Mouse (Mus musculus) lung, embryonic 15.5 days (tissue): ENCODE measurements at regions not wholly inside any gene's neighbourhood (a gene's known extent, or its start where the extent isn't known, plus 50 kb on each side); places are given as distances from the start of the nearest gene placed in this dataset.

Experiments used
- ATAC-seq: fragments of 200-750 bp; cut with Nextera tagmentation; 2 replicates; pipeline ENCODE4 v1.8.0; 2017; ENCODE audit warnings: moderate number of reproducible peaks, borderline replicate concordance; ENCODE audit not compliant: low FRiP score, low TSS enrichment; ENCODE audit errors: extremely low read depth
- H3K27ac ChIP-seq: fragments of 300-500 bp; sonication (generic); 2 replicates; pipeline ENCODE4 v1.5.1; 2015; ENCODE audit warnings: moderate library complexity, mild to moderate bottlenecking, inconsistent platforms
- H3K27me3 ChIP-seq: fragments of 300-500 bp; sonication (generic); 2 replicates; pipeline ENCODE4 v1.6.1; 2015; ENCODE audit warnings: inconsistent platforms
- H3K36me3 ChIP-seq: fragments of 300-500 bp; sonication (generic); 2 replicates; pipeline ENCODE4 v1.6.1; 2015; ENCODE audit warnings: inconsistent platforms
- H3K4me1 ChIP-seq: fragments of 300-500 bp; sonication (generic); 2 replicates; pipeline ENCODE4 v1.6.1; 2015; ENCODE audit warnings: inconsistent platforms
- H3K4me2 ChIP-seq: fragments of 300-500 bp; sonication (generic); 2 replicates; pipeline ENCODE4 v1.6.1; 2015; ENCODE audit warnings: inconsistent platforms, mild to moderate bottlenecking, moderate library complexity
- H3K4me3 ChIP-seq: fragments of 300-500 bp; sonication (generic); 2 replicates; pipeline ENCODE4 v1.5.1; 2015; ENCODE audit warnings: mild to moderate bottlenecking, inconsistent platforms
- H3K9ac ChIP-seq: fragments of 300-500 bp; sonication (generic); 2 replicates; pipeline ENCODE4 v1.6.1; 2015; ENCODE audit warnings: inconsistent platforms
- H3K9me3 ChIP-seq: fragments of 300-500 bp; sonication (generic); 2 replicates; pipeline ENCODE4 v1.6.1; 2016; ENCODE audit warnings: inconsistent platforms
- WGBS: fragments of 180-500 bp; shearing (Covaris S2); methylation state at CpG from one replicate; pipeline ENCODE4 v1.1.7; 2015; 5-methylcytosine and 5-hydroxymethylcytosine counted together

GRCm38 (mm10) chr11:48605223-48605824, 194.8 kb upstream of the Rack1 start:
- 9% methylated on average over 5 of the region's 5 CpGs for WGBS
- H3K9me3 ChIP-seq: no peaks in the 10 kb centered on the region
- peak; percentile 92 for ATAC-seq
- no peak overlapping the region for H3K9ac ChIP-seq
- peak overlapping the region; percentile 78 for H3K27ac ChIP-seq
- no peak overlapping the region for H3K4me2 ChIP-seq
- peaks cover 10% of the 10 kb centered on the region for H3K4me1 ChIP-seq
- H3K36me3 ChIP-seq: no peaks in the 10 kb centered on the region
- H3K27me3 ChIP-seq: no peaks in the 10 kb centered on the region
- no peak overlapping the region for H3K4me3 ChIP-seq

- WGBS: 74% methylated on average over 1 of the region's 1 CpGs
- H3K27ac ChIP-seq: no peak overlapping the region
- no peak overlapping the region for H3K4me3 ChIP-seq
Measured at GRCm38 (mm10) chr11:48601096-48601495, 199.0 kb upstream of the Rack1 start.

GRCm38 (mm10) chr11:48599573-48600127, 200.5 kb upstream of the Rack1 start:
- peak; percentile 49; the same call in 1 of the 2 replicates for ATAC-seq
- no peaks in the 10 kb centered on the region for H3K27me3 ChIP-seq
- H3K36me3 ChIP-seq: no peaks in the 10 kb centered on the region
- H3K9me3 ChIP-seq: no peaks in the 10 kb centered on the region
- 42% methylated on average over 5 of the region's 5 CpGs for WGBS
- no peak overlapping the region for H3K4me2 ChIP-seq
- H3K4me1 ChIP-seq: peaks cover 11% of the 10 kb centered on the region
- no peak overlapping the region for H3K9ac ChIP-seq
- H3K4me3 ChIP-seq: no peak overlapping the region
- peak overlapping the region; percentile 34; the same call in 1 of the 2 replicates for H3K27ac ChIP-seq

More at GRCm38 (mm10) chr11:48601096-48601495, 199.0 kb upstream of the Rack1 start:
- peaks cover 18% of the 10 kb centered on the region for H3K4me1 ChIP-seq
- H3K9ac ChIP-seq: no peak overlapping the region
- no peaks in the 10 kb centered on the region for H3K27me3 ChIP-seq
- ATAC-seq: no peak
- H3K4me2 ChIP-seq: no peak overlapping the region
- H3K36me3 ChIP-seq: no peaks in the 10 kb centered on the region
- H3K9me3 ChIP-seq: no peaks in the 10 kb centered on the region

GRCm38 (mm10) chr11:48599033-48599432, 201.1 kb upstream of the Rack1 start:
- Histone ChIP-seq H3K4me3 (no peak overlapping the region), H3K4me2 (no peak overlapping the region), H3K9ac (no peak overlapping the region), H3K27ac (no peak overlapping the region), H3K36me3 (no peaks in the 10 kb centered on the region), H3K9me3 (no peaks in the 10 kb centered on the region), H3K4me1 (peaks cover 8% of the 10 kb centered on the region), H3K27me3 (no peaks in the 10 kb centered on the region)
- peak; percentile 42; the same call in 1 of the 2 replicates for ATAC-seq

- Histone ChIP-seq H3K27me3 (no peaks in the 10 kb centered on the region), H3K4me3 (no peak overlapping the region), H3K4me2 (no peak overlapping the region), H3K27ac (no peak overlapping the region), H3K36me3 (no peaks in the 10 kb centered on the region), H3K9me3 (no peaks in the 10 kb centered on the region), H3K4me1 (0 out of 2 replicates have a peak, but pooled peaks cover under 1% of the 10 kb centered on the region), H3K9ac (no peak overlapping the region)
- no peak for ATAC-seq
- 20% methylated on average over 5 of the region's 5 CpGs for WGBS
Measured at GRCm38 (mm10) chr11:48594429-48594828, 205.7 kb upstream of the Rack1 start.

- Histone ChIP-seq H3K9me3 (no peaks in the 10 kb centered on the region), H3K36me3 (no peaks in the 10 kb centered on the region), H3K27me3 (no peaks in the 10 kb centered on the region), H3K4me1 (no peaks in the 10 kb centered on the region), H3K27ac (no peak overlapping the region), H3K9ac (no peak overlapping the region), H3K4me3 (no peak overlapping the region), H3K4me2 (no peak overlapping the region)
- WGBS: 24% methylated on average over 9 of the region's 9 CpGs
- ATAC-seq: peak; percentile 76
Measured at GRCm38 (mm10) chr11:48588833-48589649, 211.1 kb upstream of the Rack1 start.

- WGBS: 39% methylated on average over 3 of the region's 3 CpGs
- ATAC-seq: peak; percentile 32; the same call in 1 of the 2 replicates
- peaks cover 19% of the 10 kb centered on the region; the same call in 1 of the 2 replicates for H3K4me1 ChIP-seq
Measured at GRCm38 (mm10) chr11:48568769-48569168, 231.4 kb upstream of the Rack1 start.

GRCm38 (mm10) chr11:48567583-48568562, 232.3 kb upstream of the Rack1 start:
- Histone ChIP-seq H3K27me3 (no peaks in the 10 kb centered on the region), H3K9ac (no peak overlapping the region), H3K4me1 (peaks cover 19% of the 10 kb centered on the region; the same call in 1 of the 2 replicates), H3K9me3 (no peaks in the 10 kb centered on the region), H3K27ac (peak overlapping the region; percentile 88), H3K4me3 (no peak overlapping the region), H3K36me3 (no peaks in the 10 kb centered on the region), H3K4me2 (no peak overlapping the region)
- 19% methylated on average over 6 of the region's 6 CpGs for WGBS
- ATAC-seq: peak; percentile 91

More at GRCm38 (mm10) chr11:48568769-48569168, 231.4 kb upstream of the Rack1 start:
- Histone ChIP-seq H3K4me2 (no peak overlapping the region), H3K4me3 (no peak overlapping the region), H3K9me3 (no peaks in the 10 kb centered on the region), H3K36me3 (no peaks in the 10 kb centered on the region), H3K27ac (peak overlapping the region; percentile 88), H3K27me3 (no peaks in the 10 kb centered on the region), H3K9ac (no peak overlapping the region)

GRCm38 (mm10) chr11:48558053-48558452, 242.1 kb upstream of the Rack1 start:
- H3K27ac ChIP-seq: no peak overlapping the region
- H3K27me3 ChIP-seq: no peaks in the 10 kb centered on the region
- no peaks in the 10 kb centered on the region for H3K9me3 ChIP-seq
- H3K4me1 ChIP-seq: no peaks in the 10 kb centered on the region
- H3K4me3 ChIP-seq: no peak overlapping the region
- H3K36me3 ChIP-seq: no peaks in the 10 kb centered on the region
- no peak for ATAC-seq
- no peak overlapping the region for H3K9ac ChIP-seq
- 55% methylated on average over 1 of the region's 1 CpGs for WGBS
- no peak overlapping the region for H3K4me2 ChIP-seq

- no peak overlapping the region for H3K4me3 ChIP-seq
- WGBS: 87% methylated on average over 3 of the region's 3 CpGs
- H3K36me3 ChIP-seq: no peaks in the 10 kb centered on the region
- no peak overlapping the region for H3K27ac ChIP-seq
- ATAC-seq: no peak
- H3K9ac ChIP-seq: no peak overlapping the region
- no peaks in the 10 kb centered on the region for H3K27me3 ChIP-seq
- H3K9me3 ChIP-seq: no peaks in the 10 kb centered on the region
- H3K4me2 ChIP-seq: no peak overlapping the region
- no peaks in the 10 kb centered on the region for H3K4me1 ChIP-seq
Measured at GRCm38 (mm10) chr11:48552006-48552405, 248.1 kb upstream of the Rack1 start.

- Histone ChIP-seq H3K4me2 (no peak overlapping the region), H3K4me1 (no peaks in the 10 kb centered on the region), H3K9ac (no peak overlapping the region), H3K27ac (no peak overlapping the region), H3K4me3 (no peak overlapping the region), H3K27me3 (no peaks in the 10 kb centered on the region), H3K36me3 (no peaks in the 10 kb centered on the region), H3K9me3 (no peaks in the 10 kb centered on the region)
- WGBS: 81% methylated on average over 2 of the region's 2 CpGs
- ATAC-seq: no peak
Measured at GRCm38 (mm10) chr11:48551201-48551600, 248.9 kb upstream of the Rack1 start.
